Mouse (Mus musculus): Measurements from ENCODE around the gene Trpm3.

The Trpm3 gene

GRCm38 (mm10) chr19:22922871-22923670 is 784.2 kb downstream of the Trpm3 start:
- no peak for DNase-seq (ENCODE audit: low spot score in 2 of 2)

- DNase-seq (ENCODE audit: low spot score in 2 of 2) = no peak
Measured at GRCm38 (mm10) chr19:22925284-22925683, 786.4 kb downstream of the Trpm3 start.

- no peak for DNase-seq (ENCODE audit: low spot score in 2 of 2)
Measured at GRCm38 (mm10) chr19:22926753-22927152, 787.9 kb downstream of the Trpm3 start.

- DNase-seq (ENCODE audit: low spot score in 2 of 2) = no peak
Measured at GRCm38 (mm10) chr19:22928366-22928765, 789.5 kb downstream of the Trpm3 start.

GRCm38 (mm10) chr19:22929768-22930167 is 790.9 kb downstream of the Trpm3 start:
- no peak for DNase-seq (ENCODE audit: low spot score in 2 of 2)

- DNase-seq (ENCODE audit: low spot score in 2 of 2) = no peak
Measured at GRCm38 (mm10) chr19:22930368-22930834, 791.6 kb downstream of the Trpm3 start.

- no peak for DNase-seq (ENCODE audit: low spot score in 2 of 2)
Measured at GRCm38 (mm10) chr19:22931006-22931405, 792.2 kb downstream of the Trpm3 start.

GRCm38 (mm10) chr19:22935067-22935466 is 796.2 kb downstream of the Trpm3 start:
- no peak for DNase-seq (ENCODE audit: low spot score in 2 of 2)

- no peak for DNase-seq (ENCODE audit: low spot score in 2 of 2)
Measured at GRCm38 (mm10) chr19:22938848-22939724, 800.2 kb downstream of the Trpm3 start.

GRCm38 (mm10) chr19:22939836-22940235 is 801.0 kb downstream of the Trpm3 start:
- no peak for DNase-seq (ENCODE audit: low spot score in 2 of 2)

- DNase-seq (ENCODE audit: low spot score in 2 of 2) = no peak
Measured at GRCm38 (mm10) chr19:22940487-22940886, 801.6 kb downstream of the Trpm3 start.

- DNase-seq (ENCODE audit: low spot score in 2 of 2) = no peak
Measured at GRCm38 (mm10) chr19:22940956-22941355, 802.1 kb downstream of the Trpm3 start.

GRCm38 (mm10) chr19:22952480-22952879 is 813.6 kb downstream of the Trpm3 start:
- DNase-seq (ENCODE audit: low spot score in 2 of 2) = no peak

GRCm38 (mm10) chr19:22953191-22953590 is 814.3 kb downstream of the Trpm3 start:
- DNase-seq (ENCODE audit: low spot score in 2 of 2) = no peak

- no peak for DNase-seq (ENCODE audit: low spot score in 2 of 2)
Measured at GRCm38 (mm10) chr19:22958414-22958813, 819.6 kb downstream of the Trpm3 start.

GRCm38 (mm10) chr19:22960450-22961265 is 821.8 kb downstream of the Trpm3 start:
- no peak for DNase-seq (ENCODE audit: low spot score in 2 of 2)

GRCm38 (mm10) chr19:22962001-22962708 is 823.3 kb downstream of the Trpm3 start:
- DNase-seq (ENCODE audit: low spot score in 2 of 2) = no peak

- DNase-seq (ENCODE audit: low spot score in 2 of 2) = no peak
Measured at GRCm38 (mm10) chr19:22962731-22963130, 823.9 kb downstream of the Trpm3 start.

- no peak for DNase-seq (ENCODE audit: low spot score in 2 of 2)
Measured at GRCm38 (mm10) chr19:22963726-22964398, 825.0 kb downstream of the Trpm3 start.

GRCm38 (mm10) chr19:22965470-22965869 is 826.6 kb downstream of the Trpm3 start:
- no peak for DNase-seq (ENCODE audit: low spot score in 2 of 2)

GRCm38 (mm10) chr19:22973294-22973693 is 834.4 kb downstream of the Trpm3 start:
- no peak for DNase-seq (ENCODE audit: low spot score in 2 of 2)

Data from natural killer cell, adult 2 months (primary cell).